ENCODE assay signal across 9 mouse cellular contexts in genomic region chr11:5901950-5902349, GRCm38 (mm10). TPM values are rescaled to one million over a fixed set of nuclear protein-coding genes. Genes with fewer than 3 reads are reported as not detected.
DNase-seq lines count a peak whose midpoint lies in the region; ATAC-seq and TF ChIP-seq lines count a peak whose summit lies in the region.
"Had no signal": no experiment of that assay in that cellular context is flagged by ENCODE, and none has a peak within 500 bp of the region (broad histone marks: within the 10 kb centered on the region; RNA-seq: fewer than 3 reads in every experiment).

No protein-coding gene starts in this region.

- H3K4me3 ChIP-seq in heart, embryonic 10.5 days: peak overlapping the region; percentile 51
- H3K4me3 ChIP-seq in embryonic facial prominence, embryonic 13.5 days: peak overlapping the region; percentile 49
- H3K4me3 ChIP-seq in hindbrain, embryonic 15.5 days: peak overlapping the region; percentile 45
- no peak overlapping the region for H3K4me3 ChIP-seq in liver, embryonic 14.5 days (ENCODE audit: insufficient read depth in 1 of 2, low read depth in 2 of 2, low read length in 2 of 2)

- ATAC-seq in embryonic facial prominence, embryonic 13.5 days (ENCODE audit: insufficient number of reproducible peaks, insufficient read depth, low FRiP score, low TSS enrichment, low read depth): peak; percentile 79
- ATAC-seq in hindbrain, embryonic 15.5 days (ENCODE audit: low FRiP score, low read depth): peak; percentile 92
- no peak for ATAC-seq in liver, embryonic 14.5 days (ENCODE audit: insufficient read depth)

- peak overlapping the region; percentile 93 for H3K27ac ChIP-seq in heart, embryonic 10.5 days
- peak overlapping the region; percentile 51 for H3K27ac ChIP-seq in embryonic facial prominence, embryonic 13.5 days
- H3K27ac ChIP-seq in hindbrain, embryonic 15.5 days (replicated peaks): peak overlapping the region; percentile 86
- no peak overlapping the region for H3K27ac ChIP-seq in liver, embryonic 14.5 days
- H3K27ac ChIP-seq: macrophage had no signal

- DNase-seq in heart, embryonic 10.5 days (ENCODE audit: low spot score): peak; percentile 90
- DNase-seq in heart, postnatal 25 days (ENCODE audit: low spot score): no peak
- peak; percentile 74 for DNase-seq in adrenal gland, postnatal 14 days
- no peak for DNase-seq in liver, embryonic 14.5 days (ENCODE audit: low read depth in 3 of 3, low spot score in 3 of 3)
- peak; percentile 49 to 63 for DNase-seq in right cerebral cortex, adult 2 months (ENCODE audit: low spot score in 2 of 2)
- no peak for DNase-seq in gastrocnemius, postnatal 25 days

- TF ChIP-seq CTCF in liver, embryonic 14.5 days (IDR thresholded peaks at IDR 0.05; ENCODE audit: low read depth): no peak

- no peaks in the 10 kb centered on the region for H3K9me3 ChIP-seq in heart, embryonic 10.5 days
- H3K9me3 ChIP-seq in embryonic facial prominence, embryonic 13.5 days: no peaks in the 10 kb centered on the region
- H3K9me3 ChIP-seq in hindbrain, embryonic 15.5 days: no peaks in the 10 kb centered on the region
- no peaks in the 10 kb centered on the region for H3K9me3 ChIP-seq in liver, embryonic 14.5 days (ENCODE audit: control insufficient read depth, low read length)

- H3K9ac ChIP-seq in embryonic facial prominence, embryonic 13.5 days: peak overlapping the region; percentile 74
- peak overlapping the region; percentile 54 for H3K9ac ChIP-seq in hindbrain, embryonic 15.5 days
- no peak overlapping the region for H3K9ac ChIP-seq in liver, embryonic 14.5 days (replicated peaks)

- H3K27me3 ChIP-seq in heart, embryonic 10.5 days (ENCODE audit: insufficient read depth, poor library complexity, severe bottlenecking): peaks cover 46% of the 10 kb centered on the region
- H3K27me3 ChIP-seq in embryonic facial prominence, embryonic 13.5 days: peaks cover 13% of the 10 kb centered on the region
- 0 out of 2 replicates have a peak, but pooled peaks cover 2% of the 10 kb centered on the region for H3K27me3 ChIP-seq in hindbrain, embryonic 15.5 days
- peaks cover 55% of the 10 kb centered on the region for H3K27me3 ChIP-seq in liver, embryonic 14.5 days (ENCODE audit: control insufficient read depth, insufficient read depth, low read length)

- WGBS in heart, embryonic 10.5 days: 3% methylated on average over 32 of the region's 32 CpGs
- WGBS in embryonic facial prominence, embryonic 13.5 days: under 1% methylated on average over 32 of the region's 32 CpGs
- under 1% methylated on average over 32 of the region's 32 CpGs for WGBS in hindbrain, embryonic 15.5 days
- WGBS in liver, embryonic 14.5 days (ENCODE audit: insufficient replicate concordance): 6% methylated on average over 32 of the region's 32 CpGs

- no peak for TF ChIP-seq EP300 in liver, embryonic 14.5 days (IDR thresholded peaks at IDR 0.05; ENCODE audit: low read depth)

- intact Hi-C loops in heart, postnatal 25 days (cut with DNase I): no loop called here

- H3K4me2 ChIP-seq in embryonic facial prominence, embryonic 13.5 days: peak overlapping the region; percentile 80
- H3K4me2 ChIP-seq in hindbrain, embryonic 15.5 days: peak overlapping the region; percentile 77
- H3K4me2 ChIP-seq in liver, embryonic 14.5 days (ENCODE audit: low read depth): peak overlapping the region; percentile 31

- peaks cover 59% of the 10 kb centered on the region for H3K4me1 ChIP-seq in heart, embryonic 10.5 days
- H3K4me1 ChIP-seq in embryonic facial prominence, embryonic 13.5 days: peaks cover 36% of the 10 kb centered on the region
- H3K4me1 ChIP-seq in hindbrain, embryonic 15.5 days (replicated peaks): peaks cover 24% of the 10 kb centered on the region
- peaks cover 8 to 12% of the 10 kb centered on the region in 2 experiments; a peak in 3 of 4 replicates for H3K4me1 ChIP-seq in liver, embryonic 14.5 days (replicated peaks; ENCODE audit: control insufficient read depth in 2 of 2, insufficient read depth in 2 of 2, low read length in 1 of 2)

- no peaks in the 10 kb centered on the region for H3K36me3 ChIP-seq in heart, embryonic 10.5 days
- H3K36me3 ChIP-seq in embryonic facial prominence, embryonic 13.5 days: no peaks in the 10 kb centered on the region
- no peaks in the 10 kb centered on the region for H3K36me3 ChIP-seq in hindbrain, embryonic 15.5 days
- no peaks in the 10 kb centered on the region for H3K36me3 ChIP-seq in liver, embryonic 14.5 days (replicated peaks; ENCODE audit: control insufficient read depth, insufficient read depth, low read depth)

RNA-seq across cellular contexts. Expression of gene Myl7, which starts 3.4 kb away (rescaled TPM):
- polyA plus RNA-seq in heart, embryonic 10.5 days (2016; fragmentation: Nextera tagmentation; extraction: Ambion mirVana): 6,952 and 8,117 TPM in 2 replicates
- total RNA-seq in heart, postnatal 25 days (2021): 100 to 1,000 TPM; 742 to 813 TPM
- total RNA-seq in adrenal gland, postnatal 14 days (2021): not detected in 2 replicates
- polyA plus RNA-seq in embryonic facial prominence, embryonic 13.5 days (2015; fragmentation: Nextera tagmentation; extraction: Ambion mirVana): 1.3 and 10.3 TPM in 2 replicates
- 0.36 and 0.69 TPM in 2 replicates for polyA plus RNA-seq in hindbrain, embryonic 15.5 days (2015; fragmentation: Nextera tagmentation; extraction: Ambion mirVana)
- polyA plus RNA-seq in liver, embryonic 14.5 days (2012; rRNA removed): 3.2 and 4.6 TPM in 2 replicates
- polyA plus RNA-seq in liver, embryonic 14.5 days (2014; fragmentation: Nextera tagmentation; extraction: Ambion mirVana): 6.6 and 7.5 TPM in 2 replicates
- total RNA-seq in gastrocnemius, postnatal 25 days (2021): not detected
- polyA plus RNA-seq: macrophage had no signal

RNA-seq across cellular contexts. Expression of gene Pold2, which starts 23.9 kb away (rescaled TPM):
- polyA plus RNA-seq in heart, embryonic 10.5 days (2016; fragmentation: Nextera tagmentation; extraction: Ambion mirVana): 140 and 162 TPM in 2 replicates
- total RNA-seq in heart, postnatal 25 days (2021): 10 to 100 TPM; 29.2 to 33.2 TPM
- total RNA-seq in adrenal gland, postnatal 14 days (2021): 35.6 and 42.1 TPM in 2 replicates
- 110 and 138 TPM in 2 replicates for polyA plus RNA-seq in embryonic facial prominence, embryonic 13.5 days (2015; fragmentation: Nextera tagmentation; extraction: Ambion mirVana)
- polyA plus RNA-seq in hindbrain, embryonic 15.5 days (2015; fragmentation: Nextera tagmentation; extraction: Ambion mirVana): 63.9 and 67.3 TPM in 2 replicates
- polyA plus RNA-seq in liver, embryonic 14.5 days (2012; rRNA removed): 45.0 and 58.7 TPM in 2 replicates
- polyA plus RNA-seq in liver, embryonic 14.5 days (2014; fragmentation: Nextera tagmentation; extraction: Ambion mirVana): 54.8 and 56.5 TPM in 2 replicates
- 10 to 100 TPM; 34.8 to 37.6 TPM for total RNA-seq in gastrocnemius, postnatal 25 days (2021)

RNA-seq across cellular contexts. Expression of gene Aebp1, which starts 40.2 kb away (rescaled TPM):
- polyA plus RNA-seq in heart, embryonic 10.5 days (2016; fragmentation: Nextera tagmentation; extraction: Ambion mirVana): 22.4 and 25.7 TPM in 2 replicates
- total RNA-seq in heart, postnatal 25 days (2021): 10 to 100 TPM; 18.5 to 23.3 TPM
- total RNA-seq in adrenal gland, postnatal 14 days (2021): 203 and 213 TPM in 2 replicates
- polyA plus RNA-seq in embryonic facial prominence, embryonic 13.5 days (2015; fragmentation: Nextera tagmentation; extraction: Ambion mirVana): 32.9 and 38.7 TPM in 2 replicates
- 27.1 and 27.4 TPM in 2 replicates for polyA plus RNA-seq in hindbrain, embryonic 15.5 days (2015; fragmentation: Nextera tagmentation; extraction: Ambion mirVana)
- 3.0 and 3.3 TPM in 2 replicates for polyA plus RNA-seq in liver, embryonic 14.5 days (2012; rRNA removed)
- polyA plus RNA-seq in liver, embryonic 14.5 days (2014; fragmentation: Nextera tagmentation; extraction: Ambion mirVana): 4.2 and 4.5 TPM in 2 replicates
- total RNA-seq in gastrocnemius, postnatal 25 days (2021): 10 to 100 TPM; 23.9 to 31.3 TPM

RNA-seq across cellular contexts. Expression of gene Gck, which starts 47.9 kb away (rescaled TPM):
- 2.1 and 2.6 TPM in 2 replicates for polyA plus RNA-seq in heart, embryonic 10.5 days (2016; fragmentation: Nextera tagmentation; extraction: Ambion mirVana)
- total RNA-seq in heart, postnatal 25 days (2021): 1 to 10 TPM; 7.4 to 9.4 TPM
- 3.8 and 18.3 TPM in 2 replicates for total RNA-seq in adrenal gland, postnatal 14 days (2021)
- polyA plus RNA-seq in embryonic facial prominence, embryonic 13.5 days (2015; fragmentation: Nextera tagmentation; extraction: Ambion mirVana): 2.1 and 2.4 TPM in 2 replicates
- 5.7 and 5.8 TPM in 2 replicates for polyA plus RNA-seq in hindbrain, embryonic 15.5 days (2015; fragmentation: Nextera tagmentation; extraction: Ambion mirVana)
- 0.04 and 0.15 TPM in 2 replicates for polyA plus RNA-seq in liver, embryonic 14.5 days (2012; rRNA removed)
- 0.08 and 0.20 TPM in 2 replicates for polyA plus RNA-seq in liver, embryonic 14.5 days (2014; fragmentation: Nextera tagmentation; extraction: Ambion mirVana)
- total RNA-seq in gastrocnemius, postnatal 25 days (2021): 1 to 10 TPM; 2.0 to 5.2 TPM
- polyA plus RNA-seq: macrophage had no signal

RNA-seq across cellular contexts. Expression of gene Ykt6, which starts 53.5 kb away (rescaled TPM):
- polyA plus RNA-seq in heart, embryonic 10.5 days (2016; fragmentation: Nextera tagmentation; extraction: Ambion mirVana): 48.1 and 56.7 TPM in 2 replicates
- 10 to 100 TPM; 60.9 to 64.9 TPM for total RNA-seq in heart, postnatal 25 days (2021)
- 71.1 and 77.9 TPM in 2 replicates for total RNA-seq in adrenal gland, postnatal 14 days (2021)
- 58.7 and 66.0 TPM in 2 replicates for polyA plus RNA-seq in embryonic facial prominence, embryonic 13.5 days (2015; fragmentation: Nextera tagmentation; extraction: Ambion mirVana)
- polyA plus RNA-seq in hindbrain, embryonic 15.5 days (2015; fragmentation: Nextera tagmentation; extraction: Ambion mirVana): 89.5 and 93.7 TPM in 2 replicates
- polyA plus RNA-seq in liver, embryonic 14.5 days (2012; rRNA removed): 14.9 and 18.7 TPM in 2 replicates
- polyA plus RNA-seq in liver, embryonic 14.5 days (2014; fragmentation: Nextera tagmentation; extraction: Ambion mirVana): 9.6 and 10.1 TPM in 2 replicates
- total RNA-seq in gastrocnemius, postnatal 25 days (2021): 10 to 100 TPM; 38.1 to 38.9 TPM

Comparison
In these comparisons a context has a peak if more than half of its experiments do, and no peak if none do; other contexts are left out.
1. DNase-seq: peak in heart, embryonic 10.5 days (single experiment), adrenal gland, postnatal 14 days (single experiment) and right cerebral cortex, adult 2 months (2 of 2); none in heart, postnatal 25 days (single experiment), liver, embryonic 14.5 days (0 of 3) and gastrocnemius, postnatal 25 days (single experiment).
2. H3K4me3 ChIP-seq: peak in heart, embryonic 10.5 days (single experiment), embryonic facial prominence, embryonic 13.5 days (single experiment) and hindbrain, embryonic 15.5 days (single experiment); none in liver, embryonic 14.5 days (0 of 2).
3. RNA of gene Myl7, which starts 3.4 kb away (polyA plus RNA-seq): 6,952 to 8,117 TPM in heart, embryonic 10.5 days; 3.2 to 7.5 TPM in liver, embryonic 14.5 days, 1.3 to 10.3 TPM in embryonic facial prominence, embryonic 13.5 days and 0.36 to 0.69 TPM in hindbrain, embryonic 15.5 days; every median in the first group is over 100 times any median in the second.
4. Peak in every context shown above with its lines, with median percentiles within 50 percentile points of each other: H3K4me2 ChIP-seq.